Mouse (Mus musculus): ENCODE results near the gene Comtd1.

- TF ChIP-seq CTCF (IDR thresholded peaks at IDR 0.05; ENCODE audit: low read depth, low read length): no peak
- TF ChIP-seq POLR2A (IDR thresholded peaks at IDR 0.05; ENCODE audit: extremely low read depth, insufficient read depth, low read length): no peak
These were observed 42.1 kb downstream of the Comtd1 start for GRCm38 (mm10) chr14:21806631-21807160.

Measured in liver, adult 2 months (tissue).